Mouse (Mus musculus) heart, embryonic 15.5 days (tissue): Measurements from ENCODE around the gene Son. TPM values are rescaled to one million over a fixed set of nuclear protein-coding genes. Genes with fewer than 3 reads are reported as not detected.

Experiments
- ATAC-seq: fragments of 200-750 bp; cut with Nextera tagmentation; replicated peaks from 2 replicates; pipeline ENCODE4 v1.8.0; 2017; ENCODE audit warnings: low read depth, moderate TSS enrichment; ENCODE audit not compliant: insufficient number of reproducible peaks, insufficient read depth, low FRiP score
- H3K27ac ChIP-seq: fragments of 300-500 bp; sonication (generic); 2 replicates; pipeline ENCODE4 v1.5.1; 2015; ENCODE audit warnings: mild to moderate bottlenecking, inconsistent platforms
- H3K27me3 ChIP-seq: fragments of 300-500 bp; sonication (generic); 2 replicates; pipeline ENCODE4 v1.6.1; 2015; ENCODE audit warnings: inconsistent platforms
- H3K36me3 ChIP-seq: fragments of 300-500 bp; sonication (generic); 2 replicates; pipeline ENCODE4 v1.6.1; 2015; ENCODE audit warnings: mild to moderate bottlenecking, inconsistent platforms
- H3K4me1 ChIP-seq: fragments of 300-500 bp; sonication (generic); replicated peaks from 2 replicates; pipeline ENCODE4 v1.6.1; 2015; ENCODE audit warnings: inconsistent platforms
- H3K4me2 ChIP-seq: fragments of 300-500 bp; sonication (generic); 2 replicates; pipeline ENCODE4 v1.6.1; 2015; ENCODE audit warnings: inconsistent platforms, mild to moderate bottlenecking, moderate library complexity
- H3K4me3 ChIP-seq: fragments of 300-500 bp; sonication (generic); 2 replicates; pipeline ENCODE4 v1.5.1; 2015; ENCODE audit warnings: mild to moderate bottlenecking, inconsistent platforms
- H3K9ac ChIP-seq: fragments of 300-500 bp; sonication (generic); 2 replicates; pipeline ENCODE4 v1.6.1; 2015; ENCODE audit warnings: mild to moderate bottlenecking, inconsistent platforms
- H3K9me3 ChIP-seq: fragments of 300-500 bp; sonication (generic); replicated peaks from 2 replicates; pipeline ENCODE4 v1.6.1; 2016; ENCODE audit warnings: inconsistent platforms
- WGBS: fragments of 180-500 bp; shearing (Covaris S2); methylation state at CpG from one replicate; pipeline ENCODE4 v1.1.7; 2015; ENCODE audit warnings: mixed read lengths; 5-methylcytosine and 5-hydroxymethylcytosine counted together
- polyA plus RNA-seq: library from polyadenylated mRNA; unstranded; fragments of >200 nt; fragmentation: Nextera tagmentation; extraction: Ambion mirVana; gene quantifications from 2 replicates; pipeline ENCODE4 v1.2.1, GENCODE M21; 2015

Gene Son
- polyA plus RNA-seq: 76.8 and 81.4 TPM in 2 replicates

DNA sequence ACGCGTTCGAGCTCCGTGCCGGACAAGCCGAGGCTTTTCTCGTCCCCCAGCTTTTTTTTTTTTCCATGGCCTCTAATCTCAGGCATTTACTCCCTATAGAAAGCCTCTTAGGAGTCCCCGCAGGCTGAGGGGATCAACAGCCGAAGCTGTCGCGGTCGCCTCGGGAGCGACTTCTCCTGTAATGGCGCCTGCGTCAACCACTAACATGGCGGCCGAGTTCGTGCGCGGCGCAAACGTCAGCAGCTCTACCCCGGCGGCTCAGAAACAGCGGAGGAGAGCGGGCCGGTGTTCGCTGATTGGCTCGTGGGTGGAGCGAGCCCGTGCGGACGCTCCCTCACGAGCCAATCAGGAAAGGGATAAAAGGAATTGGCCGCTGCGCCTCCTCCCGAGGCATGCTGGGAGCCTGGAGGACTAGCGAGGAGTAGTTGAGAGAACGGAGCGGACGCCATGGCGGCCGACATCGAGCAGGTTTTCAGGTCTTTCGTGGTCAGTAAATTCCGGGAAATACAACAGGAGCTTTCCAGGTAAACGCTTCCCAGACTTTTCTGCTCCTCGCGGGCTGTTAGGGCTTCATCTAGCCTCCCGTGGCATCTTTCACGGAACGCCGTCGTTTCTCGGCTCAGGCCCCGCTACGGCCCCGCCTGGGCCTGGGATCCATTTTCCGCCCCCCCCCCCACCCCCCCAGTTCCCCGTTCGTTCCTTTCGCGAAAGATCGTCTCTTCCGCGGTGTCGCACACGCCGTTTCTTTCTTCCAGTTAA lies at the start of gene Son:
TSS of gene Son (plus strand) at position 46 of the 759 bp plus-strand sequence.
- Histone ChIP-seq H3K36me3 (peaks cover 14% of the 10 kb centered on the region), H3K4me2 (peak within 1 kb of the TSS; percentile 98), H3K9ac (peak within 1 kb of the TSS; percentile 77), H3K9me3 (no peaks in the 10 kb centered on the region), H3K4me3 (peak within 1 kb of the TSS; percentile 70), H3K4me1 (peaks cover 14% of the 10 kb centered on the region), H3K27me3 (no peaks in the 10 kb centered on the region), H3K27ac (peak within 1 kb of the TSS; percentile 99)
- ATAC-seq: peak; percentile 96
- WGBS: under 1% methylated on average over 69 of the region's 70 CpGs

DNA sequence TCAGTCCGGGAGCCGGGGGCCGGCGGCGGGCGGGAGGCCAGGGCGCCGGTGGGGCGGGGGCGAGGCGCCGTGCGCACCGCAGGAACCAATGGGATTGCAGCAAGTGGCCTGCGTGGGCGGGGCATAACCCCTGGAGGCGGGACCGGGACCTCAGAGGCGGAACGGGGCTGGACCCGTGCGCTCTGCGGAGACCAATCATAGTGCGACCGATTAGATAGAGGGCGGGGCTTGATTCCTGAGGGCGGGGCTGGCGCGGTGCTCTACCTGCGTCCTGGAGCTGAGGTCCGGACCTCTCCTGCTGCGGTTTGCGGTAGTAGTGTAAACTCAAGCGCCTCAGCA lies 49.7 kb upstream of the Son start, which contains the start of gene Tmem50b:
TSS of gene Tmem50b (minus strand) at position 129 of the 339 bp plus-strand sequence.
- WGBS: 0% methylated on average over 34 of the region's 34 CpGs
- Histone ChIP-seq H3K4me1 (peaks cover 6% of the 10 kb centered on the region), H3K9ac (peak within 1 kb of the TSS; percentile 84), H3K9me3 (no peaks in the 10 kb centered on the region), H3K4me3 (peak within 1 kb of the TSS; percentile 95), H3K4me2 (peak within 1 kb of the TSS; percentile 91), H3K36me3 (no peaks in the 10 kb centered on the region), H3K27ac (peak within 1 kb of the TSS; percentile 79), H3K27me3 (peaks cover 10% of the 10 kb centered on the region; the same call in 1 of the 2 replicates)
- peak; percentile 99 for ATAC-seq

DNA sequence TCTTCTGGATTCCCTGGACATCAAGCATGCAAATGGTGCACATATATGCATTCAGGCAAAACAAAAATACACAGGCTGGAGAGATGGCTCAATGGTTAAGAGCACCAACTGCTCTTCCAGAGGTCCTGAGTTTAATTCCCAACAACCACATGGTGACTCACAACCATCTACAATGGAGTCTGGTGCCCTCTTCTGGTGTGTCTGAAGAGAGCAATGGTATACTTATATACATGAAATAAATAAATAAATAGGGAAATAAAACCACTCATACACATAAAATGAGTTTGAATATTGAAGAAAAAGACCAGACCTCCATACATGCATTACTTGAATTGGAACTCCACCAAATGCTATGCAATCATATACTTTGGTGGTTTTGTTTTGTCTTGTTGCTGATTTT lies 48.1 kb upstream of the Son start:
- H3K9ac ChIP-seq: no peak overlapping the region
- no peaks in the 10 kb centered on the region for H3K36me3 ChIP-seq
- H3K4me2 ChIP-seq: no peak overlapping the region
- peaks cover 6% of the 10 kb centered on the region for H3K4me1 ChIP-seq
- no peaks in the 10 kb centered on the region for H3K9me3 ChIP-seq
- no peak overlapping the region for H3K4me3 ChIP-seq
- H3K27me3 ChIP-seq: peaks cover 10% of the 10 kb centered on the region; the same call in 1 of the 2 replicates
- no peak for ATAC-seq
- no peak overlapping the region for H3K27ac ChIP-seq

DNA sequence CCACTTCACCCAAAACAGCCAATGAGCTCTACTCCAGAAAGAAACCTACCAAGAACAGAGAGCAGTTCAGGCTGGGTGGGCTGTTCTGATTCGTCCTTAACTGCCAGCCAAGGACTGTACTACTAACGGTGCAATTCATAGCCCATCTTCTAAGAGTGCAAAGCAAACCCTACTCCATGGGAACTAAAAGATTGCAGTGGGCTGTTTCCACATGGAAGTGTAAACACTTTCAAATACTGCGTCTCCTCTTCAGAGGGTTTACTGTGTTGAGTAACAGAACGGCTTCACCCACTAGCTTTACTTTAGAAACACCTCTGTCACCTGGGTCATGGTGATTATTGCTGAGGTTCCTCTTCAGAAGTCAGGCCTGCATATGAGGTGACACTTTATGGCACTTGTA lies 46.2 kb upstream of the Son start:
- Histone ChIP-seq H3K4me3 (no peak overlapping the region), H3K9me3 (no peaks in the 10 kb centered on the region), H3K36me3 (no peaks in the 10 kb centered on the region), H3K27me3 (peaks cover 10% of the 10 kb centered on the region; the same call in 1 of the 2 replicates), H3K9ac (no peak overlapping the region), H3K4me1 (peaks cover 6% of the 10 kb centered on the region), H3K4me2 (no peak overlapping the region), H3K27ac (no peak overlapping the region)
- WGBS: 66% methylated on average over 4 of the region's 4 CpGs
- no peak for ATAC-seq

DNA sequence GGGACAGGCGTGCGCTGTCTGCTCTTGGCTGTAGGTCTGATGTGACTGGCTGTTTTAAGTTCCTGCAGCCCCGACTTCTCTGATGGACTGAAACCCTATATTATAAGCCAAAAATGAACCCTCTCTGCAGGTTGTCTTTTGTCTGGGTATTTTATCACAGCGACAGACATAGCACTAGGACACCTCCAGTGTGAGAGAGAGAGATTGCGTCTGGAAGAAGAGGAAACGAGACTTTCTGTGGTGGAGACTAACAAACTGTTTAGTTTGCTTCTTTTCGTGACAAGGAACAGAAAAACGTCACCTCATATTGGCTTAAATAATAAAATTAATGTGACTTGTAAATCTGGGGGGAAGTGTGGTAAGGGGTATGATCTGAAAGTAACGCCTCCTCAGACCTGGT lies 45.6 kb upstream of the Son start:
- no peak overlapping the region for H3K4me2 ChIP-seq
- no peaks in the 10 kb centered on the region for H3K9me3 ChIP-seq
- ATAC-seq: no peak
- peaks cover 10% of the 10 kb centered on the region; the same call in 1 of the 2 replicates for H3K27me3 ChIP-seq
- no peak overlapping the region for H3K9ac ChIP-seq
- H3K4me1 ChIP-seq: peaks cover 2% of the 10 kb centered on the region
- 58% methylated on average over 9 of the region's 9 CpGs for WGBS
- no peaks in the 10 kb centered on the region for H3K36me3 ChIP-seq
- H3K4me3 ChIP-seq: no peak overlapping the region
- H3K27ac ChIP-seq: no peak overlapping the region

DNA sequence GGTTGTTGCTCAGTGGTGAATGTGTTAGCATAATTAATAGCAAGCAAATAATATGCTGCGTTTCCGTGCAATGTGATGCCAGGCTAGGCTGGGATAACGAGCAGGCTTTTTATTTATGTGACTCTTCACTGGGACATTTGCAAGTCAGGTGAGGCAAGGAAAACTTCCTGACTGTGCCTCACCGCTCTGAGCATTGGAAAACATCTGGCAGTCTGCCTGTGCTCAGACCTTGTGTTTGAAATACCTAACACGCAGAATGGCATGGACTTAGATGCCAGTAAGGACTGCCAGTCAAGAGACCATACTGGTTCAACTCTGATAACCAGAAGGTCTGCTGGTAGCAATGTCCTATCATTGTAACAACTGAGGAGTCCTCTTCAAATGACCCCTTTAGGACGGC lies 42.1 kb upstream of the Son start:
- H3K4me2 ChIP-seq: no peak overlapping the region
- 71% methylated on average over 6 of the region's 6 CpGs for WGBS

DNA sequence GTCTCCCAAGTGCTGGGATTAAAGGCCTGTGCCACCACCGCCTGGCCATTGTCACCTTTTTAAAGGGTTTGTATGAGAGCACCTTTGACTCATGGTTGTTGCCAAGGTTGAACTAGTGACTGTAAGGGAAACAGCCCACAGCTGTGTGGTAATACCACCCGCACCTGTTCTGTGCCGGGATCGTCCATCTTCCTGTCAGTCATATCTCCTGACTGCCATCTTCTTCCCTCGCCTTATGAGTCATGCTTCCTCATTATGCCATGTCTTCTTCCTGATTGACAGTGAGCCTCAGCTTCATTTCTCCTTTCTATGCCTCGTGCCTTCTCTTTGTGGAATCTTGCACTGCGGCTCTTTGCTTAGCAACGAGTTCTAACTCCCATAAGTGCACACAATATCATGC lies 40.3 kb upstream of the Son start:
- H3K4me2 ChIP-seq: no peak overlapping the region
- 86% methylated on average over 8 of the region's 8 CpGs for WGBS
- no peak overlapping the region for H3K4me3 ChIP-seq
- ATAC-seq: no peak
- H3K27ac ChIP-seq: no peak overlapping the region
- peaks cover 11% of the 10 kb centered on the region for H3K4me1 ChIP-seq
- no peaks in the 10 kb centered on the region for H3K36me3 ChIP-seq
- H3K9ac ChIP-seq: no peak overlapping the region
- no peaks in the 10 kb centered on the region for H3K27me3 ChIP-seq
- no peaks in the 10 kb centered on the region for H3K9me3 ChIP-seq

More for the DNA sequence above, 42.1 kb upstream of the Son start:
- ATAC-seq: no peak
- Histone ChIP-seq H3K27me3 (no peaks in the 10 kb centered on the region), H3K4me1 (peaks cover 8% of the 10 kb centered on the region), H3K27ac (no peak overlapping the region), H3K9me3 (no peaks in the 10 kb centered on the region), H3K9ac (no peak overlapping the region), H3K36me3 (no peaks in the 10 kb centered on the region), H3K4me3 (no peak overlapping the region)

DNA sequence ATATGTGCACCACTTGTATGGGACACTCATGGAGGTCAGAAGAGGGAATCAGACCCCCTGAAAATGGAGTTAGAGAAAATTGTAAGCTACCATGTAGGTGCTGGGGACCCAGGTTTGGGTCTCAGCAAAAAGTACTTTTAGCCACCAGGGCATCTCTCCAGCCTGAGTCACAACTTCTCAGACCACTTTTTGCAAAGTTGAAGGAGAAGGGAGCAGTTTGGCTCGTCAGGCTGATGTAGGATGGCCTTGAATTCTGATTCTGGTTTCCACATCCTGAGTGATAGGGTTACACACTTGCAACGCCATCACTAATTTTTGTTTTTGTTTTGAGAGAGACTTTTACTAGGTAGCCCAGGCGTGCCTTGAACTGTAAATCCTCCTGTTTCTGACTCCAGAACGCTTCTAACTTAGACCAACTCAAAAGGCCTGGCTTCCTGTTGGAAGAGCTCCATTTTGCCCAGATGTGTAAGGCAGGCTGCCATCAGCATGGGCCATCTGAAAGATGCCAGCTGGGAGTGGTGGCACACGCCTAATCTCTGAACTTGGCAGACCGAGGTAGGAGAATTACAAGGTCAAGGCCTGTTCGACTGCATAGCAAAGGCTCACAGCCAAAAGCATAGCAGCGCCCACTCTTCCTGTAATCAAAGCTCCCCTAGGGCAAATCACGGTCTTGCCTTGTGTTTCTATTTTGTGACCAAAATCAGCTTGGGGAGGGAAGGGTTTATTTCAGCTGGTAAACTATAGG lies 37.6 kb upstream of the Son start:
- Histone ChIP-seq H3K27me3 (no peaks in the 10 kb centered on the region), H3K9ac (no peak overlapping the region), H3K9me3 (no peaks in the 10 kb centered on the region), H3K27ac (peak overlapping the region; percentile 20; the same call in 1 of the 2 replicates), H3K4me3 (no peak overlapping the region), H3K36me3 (no peaks in the 10 kb centered on the region), H3K4me1 (peaks cover 11% of the 10 kb centered on the region), H3K4me2 (no peak overlapping the region)
- WGBS: 49% methylated on average over 9 of the region's 9 CpGs
- ATAC-seq: no peak

DNA sequence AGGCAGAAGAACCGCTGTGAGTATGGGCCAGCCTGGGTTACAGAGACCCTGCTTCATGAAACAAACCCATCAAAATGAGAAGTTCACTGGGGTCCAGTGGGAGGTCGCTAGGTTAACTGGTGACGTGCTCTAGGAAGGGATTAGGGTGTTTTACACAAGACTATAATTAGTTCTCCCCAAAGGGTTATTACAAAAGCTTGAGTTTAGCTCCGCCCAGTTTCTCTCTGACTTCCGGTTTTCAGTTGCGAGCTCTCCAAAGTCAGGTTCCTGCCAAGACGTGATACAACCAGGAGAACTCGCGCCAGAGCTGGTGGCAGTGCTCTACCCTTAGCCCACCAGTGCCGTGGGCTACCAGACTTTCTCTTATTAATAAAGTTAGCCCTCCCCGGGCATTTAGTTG lies 36.1 kb upstream of the Son start:
- Histone ChIP-seq H3K9me3 (no peaks in the 10 kb centered on the region), H3K4me1 (peaks cover 11% of the 10 kb centered on the region), H3K27me3 (no peaks in the 10 kb centered on the region), H3K9ac (no peak overlapping the region), H3K4me3 (no peak overlapping the region), H3K4me2 (no peak overlapping the region), H3K27ac (no peak overlapping the region), H3K36me3 (no peaks in the 10 kb centered on the region)
- WGBS: 63% methylated on average over 11 of the region's 11 CpGs
- ATAC-seq: no peak

DNA sequence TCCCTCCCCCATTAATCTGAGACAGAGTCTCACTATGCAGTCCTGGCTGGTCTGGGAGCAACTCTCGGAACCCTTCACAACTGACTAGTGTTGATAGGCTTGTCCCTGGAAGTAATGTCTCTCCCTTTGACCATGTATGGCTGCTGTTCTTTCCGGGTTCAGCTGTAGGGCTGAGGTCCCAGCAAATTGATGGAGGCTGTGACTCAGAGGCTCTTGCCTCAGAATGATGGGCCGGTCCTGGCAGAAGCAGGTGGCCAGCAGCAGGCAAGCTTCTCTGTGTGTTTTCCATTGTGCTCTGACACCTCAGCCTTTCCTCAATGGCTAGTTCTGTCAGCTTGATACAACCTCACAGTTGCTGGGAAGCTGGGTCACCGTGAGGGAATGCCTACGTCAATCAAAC lies 34.8 kb upstream of the Son start:
- Histone ChIP-seq H3K4me2 (no peak overlapping the region), H3K9me3 (no peaks in the 10 kb centered on the region), H3K27me3 (no peaks in the 10 kb centered on the region)

DNA sequence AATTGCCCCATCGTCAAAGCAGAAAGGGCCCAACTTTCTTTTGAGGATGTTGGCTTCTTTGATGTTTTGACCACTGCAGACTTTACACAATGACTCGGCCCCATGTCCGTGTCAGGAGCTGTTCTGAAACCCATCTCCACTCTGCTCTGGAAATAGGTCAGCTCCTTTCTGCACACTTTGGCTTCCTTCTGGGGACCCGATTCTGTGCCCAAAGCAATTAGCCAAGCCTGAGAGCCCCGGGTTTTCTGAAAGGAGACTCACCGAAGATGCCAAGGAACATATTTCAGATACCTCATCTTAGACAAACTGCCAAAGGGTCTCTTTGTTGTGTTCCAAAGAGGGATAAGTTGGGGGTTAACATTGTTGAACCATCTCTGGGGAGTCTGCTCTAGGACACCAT lies 32.8 kb upstream of the Son start:
- no peaks in the 10 kb centered on the region for H3K36me3 ChIP-seq
- 78% methylated on average over 6 of the region's 6 CpGs for WGBS
- H3K4me2 ChIP-seq: no peak overlapping the region
- H3K9ac ChIP-seq: no peak overlapping the region
- peaks cover 13% of the 10 kb centered on the region for H3K4me1 ChIP-seq
- H3K27ac ChIP-seq: no peak overlapping the region
- H3K4me3 ChIP-seq: no peak overlapping the region
- ATAC-seq: no peak
- H3K27me3 ChIP-seq: no peaks in the 10 kb centered on the region
- no peaks in the 10 kb centered on the region for H3K9me3 ChIP-seq

More for the DNA sequence above, 34.8 kb upstream of the Son start:
- Histone ChIP-seq H3K4me1 (peaks cover 11% of the 10 kb centered on the region), H3K27ac (no peak overlapping the region), H3K4me3 (no peak overlapping the region), H3K9ac (no peak overlapping the region), H3K36me3 (no peaks in the 10 kb centered on the region)
- 60% methylated on average over 5 of the region's 5 CpGs for WGBS
- 0 out of 2 replicates have a peak, but pooled peaks have one; percentile 26 for ATAC-seq
